16 mouse cellular contexts compared by ENCODE assay signal in the genomic region with DNA sequence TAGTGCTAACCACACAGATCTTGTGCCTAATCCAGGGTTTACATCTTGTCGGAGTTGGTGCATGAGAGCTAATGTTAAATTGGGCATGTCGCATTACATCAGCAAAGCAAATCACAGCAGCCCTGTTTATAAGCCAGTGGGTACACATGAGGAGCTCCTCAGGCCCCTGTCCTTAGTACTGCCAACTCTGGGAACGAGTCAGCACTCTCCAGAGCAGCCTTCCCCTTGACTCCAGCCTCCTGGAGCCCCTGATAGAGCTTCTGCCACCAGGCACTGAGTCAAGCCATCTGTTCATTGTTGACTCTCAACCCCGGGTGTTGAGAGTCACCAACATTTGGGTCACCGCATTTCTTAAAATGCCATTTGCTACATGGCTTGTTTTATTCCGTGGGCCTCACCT.
DNase-seq lines count a peak whose midpoint lies in the region; ATAC-seq and TF ChIP-seq lines count a peak whose summit lies in the region.
"Had no signal": no experiment of that assay in that cellular context is flagged by ENCODE, and none has a peak within 500 bp of the region (broad histone marks: within the 10 kb centered on the region; RNA-seq: fewer than 3 reads in every experiment).

No protein-coding gene starts in this region.

- DNase-seq in hindbrain, embryonic 10.5 days (ENCODE audit: low spot score), result no peak
- no peak for DNase-seq in hindbrain, embryonic 11.5 days (ENCODE audit: low spot score)
- peak; percentile 79 to 91 for DNase-seq in cerebellum, adult 18-20 months
- peak; percentile 74 for DNase-seq in cerebellum, postnatal 36 days
- peak; percentile 18 to 20 for DNase-seq in heart, postnatal 36 days
- DNase-seq in adrenal gland, postnatal 25 days, result no peak
- no peak for DNase-seq in layer of hippocampus, postnatal 25 days (ENCODE audit: extremely low spot score in 1 of 2, low spot score in 1 of 2)
- DNase-seq: adrenal gland, postnatal 14 days; lung, adult 18-20 months; lung, postnatal 4 days had no signal

- H3K9me3 ChIP-seq in hindbrain, embryonic 10.5 days, result no peaks in the 10 kb centered on the region
- no peaks in the 10 kb centered on the region for H3K9me3 ChIP-seq in hindbrain, embryonic 11.5 days (ENCODE audit: control insufficient read depth, low read length)
- no peaks in the 10 kb centered on the region for H3K9me3 ChIP-seq in intestine, postnatal 0 days (ENCODE audit: control insufficient read depth)
- H3K9me3 ChIP-seq: embryonic facial prominence, embryonic 15.5 days; midbrain, embryonic 13.5 days; stomach, embryonic 15.5 days had no signal

- H3K4me3 ChIP-seq in hindbrain, embryonic 10.5 days, result no peak overlapping the region
- no peak overlapping the region for H3K4me3 ChIP-seq in hindbrain, embryonic 11.5 days (ENCODE audit: low read depth, low read length)
- H3K4me3 ChIP-seq in intestine, postnatal 0 days (ENCODE audit: low read depth, low read length), result no peak overlapping the region
- H3K4me3 ChIP-seq: embryonic facial prominence, embryonic 15.5 days; midbrain, embryonic 13.5 days; stomach, embryonic 15.5 days had no signal

- ATAC-seq in hindbrain, embryonic 11.5 days (ENCODE audit: low FRiP score), result no peak
- no peak for ATAC-seq in intestine, postnatal 0 days
- ATAC-seq: forebrain, embryonic 14.5 days; intestine, embryonic 16.5 days; midbrain, embryonic 13.5 days had no signal

- no peak for TF ChIP-seq CTCF in intestine, postnatal 0 days (IDR thresholded peaks at IDR 0.05; ENCODE audit: low read depth)

- H3K27ac ChIP-seq in hindbrain, embryonic 10.5 days, result peak overlapping the region; percentile 53; the same call in 1 of the 2 replicates
- H3K27ac ChIP-seq in hindbrain, embryonic 11.5 days (ENCODE audit: low read depth, low read length), result no peak overlapping the region
- H3K27ac ChIP-seq in intestine, postnatal 0 days (ENCODE audit: low read depth, low read length), result no peak overlapping the region
- H3K27ac ChIP-seq: embryonic facial prominence, embryonic 15.5 days; midbrain, embryonic 13.5 days; stomach, embryonic 15.5 days had no signal

- peaks cover 37% of the 10 kb centered on the region for H3K4me1 ChIP-seq in hindbrain, embryonic 10.5 days (replicated peaks)
- H3K4me1 ChIP-seq in hindbrain, embryonic 11.5 days (replicated peaks; ENCODE audit: control insufficient read depth, insufficient read depth, low read length), result peaks cover 2% of the 10 kb centered on the region; the same call in 1 of the 2 replicates
- no peaks in the 10 kb centered on the region for H3K4me1 ChIP-seq in intestine, postnatal 0 days (replicated peaks; ENCODE audit: control insufficient read depth, insufficient read depth, low read length)
- H3K4me1 ChIP-seq: stomach, embryonic 15.5 days had no signal

- WGBS in hindbrain, embryonic 10.5 days, result 56% methylated on average over 6 of the region's 6 CpGs
- WGBS in hindbrain, embryonic 11.5 days, result 40% methylated on average over 6 of the region's 6 CpGs
- 58% methylated on average over 6 of the region's 6 CpGs for WGBS in intestine, postnatal 0 days

- no peak overlapping the region for H3K9ac ChIP-seq in hindbrain, embryonic 11.5 days (ENCODE audit: low read depth, low read length)
- no peak overlapping the region for H3K9ac ChIP-seq in intestine, postnatal 0 days (ENCODE audit: low read depth, low read length)
- H3K9ac ChIP-seq: embryonic facial prominence, embryonic 15.5 days; midbrain, embryonic 13.5 days; stomach, embryonic 15.5 days had no signal

- no peaks in the 10 kb centered on the region for H3K27me3 ChIP-seq in hindbrain, embryonic 10.5 days (ENCODE audit: insufficient read depth, poor library complexity, severe bottlenecking)
- no peaks in the 10 kb centered on the region for H3K27me3 ChIP-seq in hindbrain, embryonic 11.5 days (ENCODE audit: control insufficient read depth, insufficient read depth, low read length)
- no peaks in the 10 kb centered on the region for H3K27me3 ChIP-seq in intestine, postnatal 0 days (replicated peaks; ENCODE audit: control insufficient read depth, insufficient read depth, low read length)
- H3K27me3 ChIP-seq: embryonic facial prominence, embryonic 15.5 days; midbrain, embryonic 13.5 days; stomach, embryonic 15.5 days had no signal

- intact Hi-C loops in heart, postnatal 36 days (cut with DNase I), result no loop called here

- 0 out of 2 replicates have a peak, but pooled peaks cover 4% of the 10 kb centered on the region for H3K36me3 ChIP-seq in hindbrain, embryonic 10.5 days
- no peaks in the 10 kb centered on the region for H3K36me3 ChIP-seq in hindbrain, embryonic 11.5 days (ENCODE audit: control insufficient read depth, insufficient read depth, low read length)
- H3K36me3 ChIP-seq in intestine, postnatal 0 days (ENCODE audit: control insufficient read depth, insufficient read depth), result peaks cover 54% of the 10 kb centered on the region
- H3K36me3 ChIP-seq: stomach, embryonic 15.5 days had no signal

- no peak overlapping the region for H3K4me2 ChIP-seq in hindbrain, embryonic 11.5 days (replicated peaks; ENCODE audit: low read depth, low read length)
- no peak overlapping the region for H3K4me2 ChIP-seq in intestine, postnatal 0 days (replicated peaks; ENCODE audit: low read depth)
- H3K4me2 ChIP-seq: embryonic facial prominence, embryonic 15.5 days; midbrain, embryonic 13.5 days; stomach, embryonic 15.5 days had no signal

Comparison
In these comparisons a context has a peak if more than half of its experiments do, and no peak if none do; other contexts are left out.
1. DNase-seq: peak in cerebellum, adult 18-20 months (2 of 2), cerebellum, postnatal 36 days (2 of 2) and heart, postnatal 36 days (2 of 2); none in hindbrain, embryonic 10.5 days (single experiment), hindbrain, embryonic 11.5 days (single experiment), adrenal gland, postnatal 25 days (single experiment) and layer of hippocampus, postnatal 25 days (0 of 2).